Mouse (Mus musculus): ENCODE measurements around the gene Serpinb9. TPM values are rescaled to one million over a fixed set of nuclear protein-coding genes. Genes with fewer than 3 reads are reported as not detected.

The Serpinb9 gene
- polyA plus RNA-seq, 1 experiment, result 6.6 TPM

- no peak overlapping the region for H3K27ac ChIP-seq (ENCODE audit: insufficient read depth, low read depth, low read length)
- H3K4me1 ChIP-seq (ENCODE audit: control insufficient read depth, insufficient read depth, low read length), result peaks cover 10% of the 10 kb centered on the region
- no peak overlapping the region for H3K4me3 ChIP-seq (ENCODE audit: insufficient read depth, low read length)
- TF ChIP-seq CTCF (IDR thresholded peaks at IDR 0.05; ENCODE audit: low read depth, low read length) (no peak), POLR2A (IDR thresholded peaks at IDR 0.05; ENCODE audit: borderline replicate concordance, low read depth, low read length) (no peak)
These were observed 33.9 kb upstream of the Serpinb9 start for GRCm38 (mm10) chr13:32968996-32969640.

DNA sequence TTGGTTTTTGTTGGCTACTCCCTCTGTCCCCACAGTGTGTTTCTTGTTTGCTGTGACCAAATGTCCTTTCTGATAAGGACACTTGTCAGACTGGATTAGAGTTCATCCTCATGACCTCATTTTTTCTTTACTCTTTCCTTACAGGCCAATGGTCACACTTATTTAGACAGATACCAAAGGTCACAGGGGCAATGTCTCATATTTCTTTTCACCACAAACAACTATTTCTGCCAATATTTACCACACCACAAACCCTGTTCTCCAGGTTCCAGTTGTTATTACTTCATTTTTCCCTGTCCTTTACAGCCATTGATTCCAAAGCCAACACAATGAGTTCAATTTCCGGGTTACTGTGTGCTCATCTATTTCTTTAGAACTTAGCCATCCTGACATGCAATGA, 33.4 kb upstream of the Serpinb9 start:
- Histone ChIP-seq H3K4me1 (ENCODE audit: control insufficient read depth, insufficient read depth, low read length) (peaks cover 7% of the 10 kb centered on the region), H3K27ac (ENCODE audit: insufficient read depth, low read depth, low read length) (no peak overlapping the region), H3K4me3 (ENCODE audit: insufficient read depth, low read length) (no peak overlapping the region)
- TF ChIP-seq CTCF (IDR thresholded peaks at IDR 0.05; ENCODE audit: low read depth, low read length) (no peak), POLR2A (IDR thresholded peaks at IDR 0.05; ENCODE audit: borderline replicate concordance, low read depth, low read length) (no peak)

DNA sequence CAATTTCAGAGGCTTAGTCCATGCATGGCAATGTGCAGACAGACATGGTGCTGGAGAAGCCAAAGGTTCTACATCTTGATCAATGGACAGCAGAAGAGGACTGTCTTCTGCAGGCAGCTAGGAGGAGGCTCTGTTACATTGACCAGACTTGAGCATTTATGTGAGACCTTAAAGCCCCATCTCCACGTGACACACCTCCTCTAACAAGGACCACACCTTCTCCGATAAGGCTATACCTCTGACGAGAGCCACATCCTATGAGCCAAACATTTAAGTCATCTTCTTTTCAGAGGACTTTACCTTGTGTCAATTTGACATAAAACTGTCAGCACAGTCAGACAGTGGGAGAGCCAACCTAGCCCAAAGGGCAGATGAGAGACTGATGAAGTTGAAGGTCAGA, 32.3 kb upstream of the Serpinb9 start:
- H3K4me1 ChIP-seq (ENCODE audit: control insufficient read depth, insufficient read depth, low read length), result peaks cover under 1% of the 10 kb centered on the region
- no peak for TF ChIP-seq CTCF (IDR thresholded peaks at IDR 0.05; ENCODE audit: low read depth, low read length)
- no peak for TF ChIP-seq POLR2A (IDR thresholded peaks at IDR 0.05; ENCODE audit: borderline replicate concordance, low read depth, low read length)
- no peak overlapping the region for H3K27ac ChIP-seq (ENCODE audit: insufficient read depth, low read depth, low read length)
- no peak overlapping the region for H3K4me3 ChIP-seq (ENCODE audit: insufficient read depth, low read length)

DNA sequence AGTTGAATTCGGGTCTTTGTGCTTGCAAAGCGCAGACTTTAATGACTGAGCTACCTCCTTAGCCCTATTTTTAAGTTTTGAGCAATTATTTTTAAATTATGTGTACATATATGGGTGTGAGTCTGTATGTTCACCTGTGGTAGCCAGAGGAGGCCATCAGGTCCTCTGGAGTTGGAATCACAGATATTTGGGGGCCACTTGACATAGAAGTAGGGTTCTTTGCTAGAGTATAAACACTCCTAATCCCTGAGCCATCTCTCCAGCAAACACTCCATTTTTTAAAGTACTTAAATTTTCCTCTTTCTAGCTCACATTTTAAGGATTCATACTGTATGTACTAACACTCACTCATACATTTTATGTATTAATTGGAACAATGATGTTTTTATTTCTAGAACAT, 28.8 kb upstream of the Serpinb9 start:
- no peaks in the 10 kb centered on the region for H3K4me1 ChIP-seq (ENCODE audit: control insufficient read depth, insufficient read depth, low read length)
- TF ChIP-seq POLR2A (IDR thresholded peaks at IDR 0.05; ENCODE audit: borderline replicate concordance, low read depth, low read length) (no peak), CTCF (IDR thresholded peaks at IDR 0.05; ENCODE audit: low read depth, low read length) (no peak)
- no peak overlapping the region for H3K27ac ChIP-seq (ENCODE audit: insufficient read depth, low read depth, low read length)
- no peak overlapping the region for H3K4me3 ChIP-seq (ENCODE audit: insufficient read depth, low read length)

- Histone ChIP-seq H3K4me1 (ENCODE audit: control insufficient read depth, insufficient read depth, low read length) (no peaks in the 10 kb centered on the region), H3K4me3 (ENCODE audit: insufficient read depth, low read length) (no peak overlapping the region), H3K27ac (ENCODE audit: insufficient read depth, low read depth, low read length) (no peak overlapping the region)
- no peak for TF ChIP-seq CTCF (IDR thresholded peaks at IDR 0.05; ENCODE audit: low read depth, low read length)
- no peak for TF ChIP-seq POLR2A (IDR thresholded peaks at IDR 0.05; ENCODE audit: borderline replicate concordance, low read depth, low read length)
These were observed 28.1 kb upstream of the Serpinb9 start for GRCm38 (mm10) chr13:32974889-32975460.

DNA sequence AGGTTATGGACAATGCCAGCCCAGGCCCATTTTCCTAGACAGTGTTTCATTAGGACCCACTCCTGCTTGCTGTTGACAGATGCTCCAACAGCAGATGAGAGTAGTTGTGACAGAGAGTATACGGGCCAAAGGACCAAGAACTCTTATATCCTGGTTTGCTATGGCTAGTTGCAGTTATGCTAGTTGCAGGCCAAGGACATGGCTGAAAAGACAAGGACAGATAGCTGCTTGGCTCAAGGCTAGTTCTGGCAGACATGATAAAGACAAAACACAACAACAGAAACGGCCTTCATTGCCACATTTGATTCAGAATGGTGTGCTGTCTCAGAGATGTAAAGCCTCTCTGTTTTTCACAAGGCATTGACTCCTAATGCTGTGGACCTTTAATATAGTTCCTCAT, 27.3 kb upstream of the Serpinb9 start:
- TF ChIP-seq CTCF (IDR thresholded peaks at IDR 0.05; ENCODE audit: low read depth, low read length), result no peak
- no peak for TF ChIP-seq POLR2A (IDR thresholded peaks at IDR 0.05; ENCODE audit: borderline replicate concordance, low read depth, low read length)
- H3K27ac ChIP-seq (ENCODE audit: insufficient read depth, low read depth, low read length), result no peak overlapping the region
- H3K4me3 ChIP-seq (ENCODE audit: insufficient read depth, low read length), result no peak overlapping the region
- H3K4me1 ChIP-seq (ENCODE audit: control insufficient read depth, insufficient read depth, low read length), result no peaks in the 10 kb centered on the region

DNA sequence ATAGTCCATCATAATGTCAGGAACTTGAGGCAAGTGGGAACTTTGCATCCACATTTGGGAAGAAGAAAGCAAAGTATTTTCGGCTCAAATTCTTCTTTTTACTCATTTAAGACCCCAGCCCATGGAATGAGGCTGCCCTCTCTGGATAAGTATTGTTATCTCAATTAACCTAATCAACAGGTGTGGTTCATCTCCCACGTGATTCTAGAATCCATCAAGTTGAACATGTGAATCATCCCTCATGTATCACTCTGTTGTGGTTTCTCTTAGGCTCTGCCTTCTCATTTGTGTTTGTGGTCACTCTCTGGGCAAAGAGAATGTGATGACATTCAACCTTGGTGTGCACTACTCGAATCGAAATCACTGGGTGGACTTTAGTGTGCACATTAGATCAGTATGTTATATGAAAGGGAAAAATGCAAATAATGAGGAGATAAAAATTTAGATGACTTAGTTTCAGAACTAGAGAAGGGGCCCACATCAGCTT, 20.5 kb upstream of the Serpinb9 start:
- Histone ChIP-seq H3K4me1 (ENCODE audit: control insufficient read depth, insufficient read depth, low read length) (no peaks in the 10 kb centered on the region), H3K27ac (ENCODE audit: insufficient read depth, low read depth, low read length) (no peak overlapping the region), H3K4me3 (ENCODE audit: insufficient read depth, low read length) (no peak overlapping the region)
- TF ChIP-seq POLR2A (IDR thresholded peaks at IDR 0.05; ENCODE audit: borderline replicate concordance, low read depth, low read length) (no peak), CTCF (IDR thresholded peaks at IDR 0.05; ENCODE audit: low read depth, low read length) (no peak)

- Histone ChIP-seq H3K4me1 (ENCODE audit: control insufficient read depth, insufficient read depth, low read length) (no peaks in the 10 kb centered on the region), H3K27ac (ENCODE audit: insufficient read depth, low read depth, low read length) (no peak overlapping the region), H3K4me3 (ENCODE audit: insufficient read depth, low read length) (no peak overlapping the region)
- no peak for TF ChIP-seq CTCF (IDR thresholded peaks at IDR 0.05; ENCODE audit: low read depth, low read length)
- no peak for TF ChIP-seq POLR2A (IDR thresholded peaks at IDR 0.05; ENCODE audit: borderline replicate concordance, low read depth, low read length)
These were observed 16.8 kb upstream of the Serpinb9 start for GRCm38 (mm10) chr13:32986256-32986655.

GRCm38 (mm10) chr13:32993152-32993893, 9.7 kb upstream of the Serpinb9 start:
- H3K4me1 ChIP-seq (ENCODE audit: control insufficient read depth, insufficient read depth, low read length), result no peaks in the 10 kb centered on the region
- TF ChIP-seq POLR2A (IDR thresholded peaks at IDR 0.05; ENCODE audit: borderline replicate concordance, low read depth, low read length) (no peak), CTCF (IDR thresholded peaks at IDR 0.05; ENCODE audit: low read depth, low read length) (no peak)
- H3K27ac ChIP-seq (ENCODE audit: insufficient read depth, low read depth, low read length), result no peak overlapping the region
- no peak overlapping the region for H3K4me3 ChIP-seq (ENCODE audit: insufficient read depth, low read length)

DNA sequence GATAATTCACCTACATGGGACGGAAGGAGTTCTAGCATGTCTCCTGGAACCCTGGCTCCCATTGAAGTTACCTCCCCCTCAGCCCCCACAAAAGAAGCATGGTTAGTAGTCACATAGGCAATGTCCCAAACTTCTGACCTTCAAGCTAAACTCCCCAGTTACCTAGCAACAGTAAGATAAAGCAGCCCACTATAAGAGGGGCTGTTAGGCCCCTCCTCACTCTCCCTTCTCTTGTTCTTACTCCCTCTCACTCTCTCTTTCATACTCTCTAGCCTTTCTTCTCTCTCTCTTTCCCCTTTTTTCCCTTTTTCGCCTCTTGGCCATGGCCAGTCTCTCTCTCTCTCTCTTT, 9.2 kb upstream of the Serpinb9 start:
- no peak for TF ChIP-seq CTCF (IDR thresholded peaks at IDR 0.05; ENCODE audit: low read depth, low read length)
- Histone ChIP-seq H3K4me1 (ENCODE audit: control insufficient read depth, insufficient read depth, low read length) (no peaks in the 10 kb centered on the region), H3K27ac (ENCODE audit: insufficient read depth, low read depth, low read length) (no peak overlapping the region), H3K4me3 (ENCODE audit: insufficient read depth, low read length) (no peak overlapping the region)
